Mouse (Mus musculus): ENCODE data around the gene Ssbp4. TPM values are rescaled to one million over a fixed set of nuclear protein-coding genes. Genes with fewer than 3 reads are reported as not detected.

Ssbp4 gene
- polyA plus RNA-seq, 2 experiments, result 151 to 163 TPM

GRCm38 (mm10) chr8:70643019-70643418 is 34.3 kb upstream of the Ssbp4 start:
- H3K9me3 ChIP-seq (ENCODE audit: control insufficient read depth, low read length), result no peaks in the 10 kb centered on the region
- no peak for ATAC-seq (ENCODE audit: low FRiP score, low read depth)
- H3K4me1 ChIP-seq (ENCODE audit: control insufficient read depth, insufficient read depth, low read length), result peaks cover 19% of the 10 kb centered on the region
- H3K27ac ChIP-seq (replicated peaks; ENCODE audit: low read depth, low read length), result no peak overlapping the region
- no peak overlapping the region for H3K4me2 ChIP-seq (replicated peaks; ENCODE audit: low read depth, low read length, severe bottlenecking)
- no peak overlapping the region for H3K9ac ChIP-seq (ENCODE audit: low read depth, low read length, severe bottlenecking)
- 67% methylated on average over 3 of the region's 3 CpGs for WGBS
- no peaks in the 10 kb centered on the region for H3K36me3 ChIP-seq (ENCODE audit: control insufficient read depth, insufficient read depth, low read length)
- TF ChIP-seq POLR2A (IDR thresholded peaks at IDR 0.05; ENCODE audit: borderline replicate concordance, extremely low read depth, insufficient read depth, insufficient read length), result no peak
- no peak overlapping the region for H3K4me3 ChIP-seq (replicated peaks; ENCODE audit: low read length)
- no peaks in the 10 kb centered on the region for H3K27me3 ChIP-seq (ENCODE audit: control insufficient read depth, insufficient read depth, low read length)
- DNase-seq (ENCODE audit: low spot score), result no peak

GRCm38 (mm10) chr8:70638752-70639151 is 30.1 kb upstream of the Ssbp4 start:
- Histone ChIP-seq H3K4me3 (replicated peaks; ENCODE audit: low read length) (no peak overlapping the region), H3K9ac (ENCODE audit: low read depth, low read length, severe bottlenecking) (no peak overlapping the region), H3K4me1 (ENCODE audit: control insufficient read depth, insufficient read depth, low read length) (peaks cover 10% of the 10 kb centered on the region; the same call in 1 of the 2 replicates), H3K27me3 (ENCODE audit: control insufficient read depth, insufficient read depth, low read length) (no peaks in the 10 kb centered on the region), H3K4me2 (replicated peaks; ENCODE audit: low read depth, low read length, severe bottlenecking) (no peak overlapping the region), H3K36me3 (ENCODE audit: control insufficient read depth, insufficient read depth, low read length) (no peaks in the 10 kb centered on the region), H3K9me3 (ENCODE audit: control insufficient read depth, low read length) (no peaks in the 10 kb centered on the region), H3K27ac (replicated peaks; ENCODE audit: low read depth, low read length) (no peak overlapping the region)
- 0 out of 2 replicates have a peak, but pooled peaks have one; percentile 16 for ATAC-seq (ENCODE audit: low FRiP score, low read depth)
- no peak for DNase-seq (ENCODE audit: low spot score)
- no peak for TF ChIP-seq POLR2A (IDR thresholded peaks at IDR 0.05; ENCODE audit: borderline replicate concordance, extremely low read depth, insufficient read depth, insufficient read length)
- WGBS, result 54% methylated on average over 9 of the region's 9 CpGs

- no peaks in the 10 kb centered on the region for H3K9me3 ChIP-seq (ENCODE audit: control insufficient read depth, low read length)
- WGBS, result 55% methylated on average over 8 of the region's 8 CpGs
- H3K4me3 ChIP-seq (replicated peaks; ENCODE audit: low read length), result no peak overlapping the region
- no peaks in the 10 kb centered on the region for H3K36me3 ChIP-seq (ENCODE audit: control insufficient read depth, insufficient read depth, low read length)
- H3K4me2 ChIP-seq (replicated peaks; ENCODE audit: low read depth, low read length, severe bottlenecking), result no peak overlapping the region
- TF ChIP-seq POLR2A (IDR thresholded peaks at IDR 0.05; ENCODE audit: borderline replicate concordance, extremely low read depth, insufficient read depth, insufficient read length), result no peak
- H3K27ac ChIP-seq (replicated peaks; ENCODE audit: low read depth, low read length), result no peak overlapping the region
- peaks cover 10% of the 10 kb centered on the region; the same call in 1 of the 2 replicates for H3K4me1 ChIP-seq (ENCODE audit: control insufficient read depth, insufficient read depth, low read length)
- DNase-seq (ENCODE audit: low spot score) (no peak), ATAC-seq (ENCODE audit: low FRiP score, low read depth) (no peak)
- H3K9ac ChIP-seq (ENCODE audit: low read depth, low read length, severe bottlenecking), result no peak overlapping the region
- no peaks in the 10 kb centered on the region for H3K27me3 ChIP-seq (ENCODE audit: control insufficient read depth, insufficient read depth, low read length)
Measured at GRCm38 (mm10) chr8:70636838-70637237, 28.2 kb upstream of the Ssbp4 start.

- Histone ChIP-seq H3K9me3 (ENCODE audit: control insufficient read depth, low read length) (no peaks in the 10 kb centered on the region), H3K9ac (ENCODE audit: low read depth, low read length, severe bottlenecking) (no peak overlapping the region), H3K4me3 (replicated peaks; ENCODE audit: low read length) (no peak overlapping the region), H3K27ac (replicated peaks; ENCODE audit: low read depth, low read length) (no peak overlapping the region), H3K27me3 (ENCODE audit: control insufficient read depth, insufficient read depth, low read length) (peaks cover 6% of the 10 kb centered on the region; the same call in 1 of the 2 replicates), H3K4me2 (replicated peaks; ENCODE audit: low read depth, low read length, severe bottlenecking) (no peak overlapping the region), H3K4me1 (ENCODE audit: control insufficient read depth, insufficient read depth, low read length) (peaks cover 12% of the 10 kb centered on the region; the same call in 1 of the 2 replicates), H3K36me3 (ENCODE audit: control insufficient read depth, insufficient read depth, low read length) (no peaks in the 10 kb centered on the region)
- WGBS, result 74% methylated on average over 6 of the region's 6 CpGs
- ATAC-seq (ENCODE audit: low FRiP score, low read depth) (no peak), DNase-seq (ENCODE audit: low spot score) (no peak)
- no peak for TF ChIP-seq POLR2A (IDR thresholded peaks at IDR 0.05; ENCODE audit: borderline replicate concordance, extremely low read depth, insufficient read depth, insufficient read length)
Measured at GRCm38 (mm10) chr8:70635527-70635926, 26.9 kb upstream of the Ssbp4 start.

- ATAC-seq (ENCODE audit: low FRiP score, low read depth) (no peak), DNase-seq (ENCODE audit: low spot score) (peak; percentile 64)
- 49% methylated on average over 6 of the region's 6 CpGs for WGBS
- Histone ChIP-seq H3K4me3 (replicated peaks; ENCODE audit: low read length) (no peak overlapping the region), H3K27ac (replicated peaks; ENCODE audit: low read depth, low read length) (no peak overlapping the region), H3K9me3 (ENCODE audit: control insufficient read depth, low read length) (no peaks in the 10 kb centered on the region), H3K36me3 (ENCODE audit: control insufficient read depth, insufficient read depth, low read length) (no peaks in the 10 kb centered on the region), H3K4me2 (replicated peaks; ENCODE audit: low read depth, low read length, severe bottlenecking) (no peak overlapping the region), H3K9ac (ENCODE audit: low read depth, low read length, severe bottlenecking) (no peak overlapping the region), H3K4me1 (ENCODE audit: control insufficient read depth, insufficient read depth, low read length) (peaks cover 19% of the 10 kb centered on the region), H3K27me3 (ENCODE audit: control insufficient read depth, insufficient read depth, low read length) (peaks cover 6% of the 10 kb centered on the region; the same call in 1 of the 2 replicates)
- no peak for TF ChIP-seq POLR2A (IDR thresholded peaks at IDR 0.05; ENCODE audit: borderline replicate concordance, extremely low read depth, insufficient read depth, insufficient read length)
Measured at GRCm38 (mm10) chr8:70634066-70634465, 25.4 kb upstream of the Ssbp4 start.
